Mouse (Mus musculus): ENCODE data around the gene Syne4. TPM values are rescaled to one million over a fixed set of nuclear protein-coding genes. Genes with fewer than 3 reads are reported as not detected.

The Syne4 gene
- polyA plus RNA-seq, 1 experiment, result 14.7 TPM

GRCm38 (mm10) chr7:30294296-30294695 is 20.3 kb upstream of the Syne4 start:
- no peaks in the 10 kb centered on the region for H3K36me3 ChIP-seq (ENCODE audit: control insufficient read depth, insufficient read depth, low read length)
- no peak overlapping the region for H3K27ac ChIP-seq (ENCODE audit: insufficient read depth, low read length)
- no peak for TF ChIP-seq CTCF (IDR thresholded peaks at IDR 0.05; ENCODE audit: extremely low read depth, insufficient read depth, insufficient read length, insufficient replicate concordance)
- TF ChIP-seq POLR2A (IDR thresholded peaks at IDR 0.05; ENCODE audit: low read depth, low read length), result no peak
- DNase-seq (ENCODE audit: low read depth in 1 of 2, low spot score in 2 of 2), result no peak
- 84% methylated on average over 5 of the region's 5 CpGs for WGBS
- H3K4me3 ChIP-seq (ENCODE audit: extremely low read depth, insufficient read depth, insufficient read length), result no peak overlapping the region
- no peaks in the 10 kb centered on the region for H3K27me3 ChIP-seq (ENCODE audit: control insufficient read depth, insufficient read depth, low read length)
- H3K4me1 ChIP-seq (ENCODE audit: control insufficient read depth, insufficient read depth, insufficient read length), result no peaks in the 10 kb centered on the region

GRCm38 (mm10) chr7:30295103-30295502 is 19.5 kb upstream of the Syne4 start:
- Histone ChIP-seq H3K4me1 (ENCODE audit: control insufficient read depth, insufficient read depth, insufficient read length) (no peaks in the 10 kb centered on the region), H3K27ac (ENCODE audit: insufficient read depth, low read length) (no peak overlapping the region), H3K36me3 (ENCODE audit: control insufficient read depth, insufficient read depth, low read length) (no peaks in the 10 kb centered on the region), H3K4me3 (ENCODE audit: extremely low read depth, insufficient read depth, insufficient read length) (no peak overlapping the region), H3K27me3 (ENCODE audit: control insufficient read depth, insufficient read depth, low read length) (no peaks in the 10 kb centered on the region)
- DNase-seq (ENCODE audit: low read depth in 1 of 2, low spot score in 2 of 2), result no peak
- TF ChIP-seq CTCF (IDR thresholded peaks at IDR 0.05; ENCODE audit: extremely low read depth, insufficient read depth, insufficient read length, insufficient replicate concordance) (no peak), POLR2A (IDR thresholded peaks at IDR 0.05; ENCODE audit: low read depth, low read length) (no peak)
- WGBS, result 71% methylated on average over 10 of the region's 10 CpGs

GRCm38 (mm10) chr7:30296816-30297215 is 17.8 kb upstream of the Syne4 start:
- no peak overlapping the region for H3K27ac ChIP-seq (ENCODE audit: insufficient read depth, low read length)
- no peaks in the 10 kb centered on the region for H3K27me3 ChIP-seq (ENCODE audit: control insufficient read depth, insufficient read depth, low read length)
- H3K4me1 ChIP-seq (ENCODE audit: control insufficient read depth, insufficient read depth, insufficient read length), result no peaks in the 10 kb centered on the region
- no peaks in the 10 kb centered on the region for H3K36me3 ChIP-seq (ENCODE audit: control insufficient read depth, insufficient read depth, low read length)
- no peak for DNase-seq (ENCODE audit: low read depth in 1 of 2, low spot score in 2 of 2)
- no peak overlapping the region for H3K4me3 ChIP-seq (ENCODE audit: extremely low read depth, insufficient read depth, insufficient read length)
- TF ChIP-seq CTCF (IDR thresholded peaks at IDR 0.05; ENCODE audit: extremely low read depth, insufficient read depth, insufficient read length, insufficient replicate concordance), result no peak
- TF ChIP-seq POLR2A (IDR thresholded peaks at IDR 0.05; ENCODE audit: low read depth, low read length), result no peak
- 85% methylated on average over 15 of the region's 15 CpGs for whole genome bisulfite sequencing

GRCm38 (mm10) chr7:30297266-30297665 is 17.3 kb upstream of the Syne4 start:
- no peaks in the 10 kb centered on the region for H3K4me1 ChIP-seq (ENCODE audit: control insufficient read depth, insufficient read depth, insufficient read length)
- no peaks in the 10 kb centered on the region for H3K36me3 ChIP-seq (ENCODE audit: control insufficient read depth, insufficient read depth, low read length)
- no peak for DNase-seq (ENCODE audit: low read depth in 1 of 2, low spot score in 2 of 2)
- 88% methylated on average over 16 of the region's 16 CpGs for WGBS
- H3K27me3 ChIP-seq (ENCODE audit: control insufficient read depth, insufficient read depth, low read length), result no peaks in the 10 kb centered on the region
- H3K27ac ChIP-seq (ENCODE audit: insufficient read depth, low read length), result no peak overlapping the region
- H3K4me3 ChIP-seq (ENCODE audit: extremely low read depth, insufficient read depth, insufficient read length), result no peak overlapping the region
- TF ChIP-seq CTCF (IDR thresholded peaks at IDR 0.05; ENCODE audit: extremely low read depth, insufficient read depth, insufficient read length, insufficient replicate concordance) (no peak), POLR2A (IDR thresholded peaks at IDR 0.05; ENCODE audit: low read depth, low read length) (no peak)

- TF ChIP-seq POLR2A (IDR thresholded peaks at IDR 0.05; ENCODE audit: low read depth, low read length) (no peak), CTCF (IDR thresholded peaks at IDR 0.05; ENCODE audit: extremely low read depth, insufficient read depth, insufficient read length, insufficient replicate concordance) (peak; percentile 35; the same call in 1 of the 2 replicates)
- H3K36me3 ChIP-seq (ENCODE audit: control insufficient read depth, insufficient read depth, low read length), result no peaks in the 10 kb centered on the region
- H3K4me3 ChIP-seq (ENCODE audit: extremely low read depth, insufficient read depth, insufficient read length), result no peak overlapping the region
- no peaks in the 10 kb centered on the region for H3K27me3 ChIP-seq (ENCODE audit: control insufficient read depth, insufficient read depth, low read length)
- WGBS, result 66% methylated on average over 3 of the region's 3 CpGs
- no peaks in the 10 kb centered on the region for H3K4me1 ChIP-seq (ENCODE audit: control insufficient read depth, insufficient read depth, insufficient read length)
- DNase-seq (ENCODE audit: low read depth in 1 of 2, low spot score in 2 of 2), result peak in 1 of 2 experiments; percentile 25
- H3K27ac ChIP-seq (ENCODE audit: insufficient read depth, low read length), result no peak overlapping the region
Measured at GRCm38 (mm10) chr7:30300914-30301313, 13.7 kb upstream of the Syne4 start.

GRCm38 (mm10) chr7:30306083-30306779 is 8.4 kb upstream of the Syne4 start:
- no peak overlapping the region for H3K4me3 ChIP-seq (ENCODE audit: extremely low read depth, insufficient read depth, insufficient read length)
- WGBS, result 88% methylated on average over 16 of the region's 16 CpGs
- no peak for DNase-seq (ENCODE audit: low read depth in 1 of 2, low spot score in 2 of 2)
- no peaks in the 10 kb centered on the region for H3K27me3 ChIP-seq (ENCODE audit: control insufficient read depth, insufficient read depth, low read length)
- no peak overlapping the region for H3K27ac ChIP-seq (ENCODE audit: insufficient read depth, low read length)
- TF ChIP-seq POLR2A (IDR thresholded peaks at IDR 0.05; ENCODE audit: low read depth, low read length) (no peak), CTCF (IDR thresholded peaks at IDR 0.05; ENCODE audit: extremely low read depth, insufficient read depth, insufficient read length, insufficient replicate concordance) (peak; percentile 21; the same call in 1 of the 2 replicates)
- peaks cover 3% of the 10 kb centered on the region; the same call in 1 of the 2 replicates for H3K4me1 ChIP-seq (ENCODE audit: control insufficient read depth, insufficient read depth, insufficient read length)
- H3K36me3 ChIP-seq (ENCODE audit: control insufficient read depth, insufficient read depth, low read length), result no peaks in the 10 kb centered on the region
